Comparison of ENCODE assay signal across 19 mouse cellular contexts in genomic region chr5:126096616-126097261, GRCm38 (mm10).
A peak's percentile ranks its signal among the peaks of the same experiment; 100 is the strongest.
DNase-seq lines count a peak whose midpoint lies in the region; TF ChIP-seq lines count a peak whose summit lies in the region.
"Had no signal": no experiment of that assay in that cellular context is flagged by ENCODE, and none has a peak within 500 bp of the region (broad histone marks: within the 10 kb centered on the region; RNA-seq: fewer than 3 reads in every experiment).

No protein-coding gene starts in this region.

- TF ChIP-seq CTCF in heart, adult 2 months (IDR thresholded peaks at IDR 0.05) = peak; percentile 6; the same call in 1 of the 2 replicates
- TF ChIP-seq CTCF in E14TG2a.4 (conservative IDR thresholded peaks at IDR 0.05; ENCODE audit: low read length) = peak; percentile 33

- TF ChIP-seq EP300 in heart, adult 2 months (IDR thresholded peaks at IDR 0.05; ENCODE audit: insufficient read depth, low read depth, low read length) = no peak

- no peaks in the 10 kb centered on the region for H3K36me3 ChIP-seq in heart, adult 2 months (ENCODE audit: control insufficient read depth, insufficient read depth, low read length)
- no peaks in the 10 kb centered on the region for H3K36me3 ChIP-seq in heart, embryonic 10.5 days
- no peaks in the 10 kb centered on the region for H3K36me3 ChIP-seq in E14TG2a.4 (ENCODE audit: insufficient read depth, low read length)
- H3K36me3 ChIP-seq: embryonic facial prominence, embryonic 13.5 days; limb, embryonic 13.5 days; neural tube, embryonic 13.5 days had no signal

- H3K9me3 ChIP-seq in heart, embryonic 10.5 days = no peaks in the 10 kb centered on the region
- H3K9me3 ChIP-seq in E14TG2a.4 (ENCODE audit: low read length) = peaks cover 66% of the 10 kb centered on the region
- H3K9me3 ChIP-seq: embryonic facial prominence, embryonic 13.5 days; limb, embryonic 13.5 days; neural tube, embryonic 13.5 days had no signal

- 75% methylated on average over 6 of the region's 6 CpGs for WGBS in heart, adult 2 months
- 76% methylated on average over 6 of the region's 6 CpGs for WGBS in heart, embryonic 10.5 days

- H3K27ac ChIP-seq in heart, adult 2 months = no peak overlapping the region
- no peak overlapping the region for H3K27ac ChIP-seq in heart, embryonic 10.5 days
- H3K27ac ChIP-seq: embryonic facial prominence, embryonic 13.5 days; hindbrain, embryonic 14.5 days; limb, embryonic 13.5 days; macrophage; neural tube, embryonic 13.5 days had no signal

- intact Hi-C loops in heart, adult 2 months (cut with DNase I) = no loop called here
- intact Hi-C loops in left cerebral cortex, postnatal 14 days (cut with DNase I) = no loop called here

- no peaks in the 10 kb centered on the region for H3K4me1 ChIP-seq in heart, adult 2 months (ENCODE audit: control insufficient read depth, insufficient read depth, low read length)
- H3K4me1 ChIP-seq in heart, embryonic 10.5 days = no peaks in the 10 kb centered on the region
- peaks cover 20% of the 10 kb centered on the region for H3K4me1 ChIP-seq in E14TG2a.4 (replicated peaks; ENCODE audit: low read depth, low read length)
- H3K4me1 ChIP-seq: embryonic facial prominence, embryonic 13.5 days; limb, embryonic 13.5 days had no signal

- DNase-seq in heart, adult 2 months = no peak
- no peak for DNase-seq in heart, embryonic 10.5 days (ENCODE audit: low spot score)
- DNase-seq in left cerebral cortex, postnatal 14 days (ENCODE audit: low spot score in 2 of 2) = peak; percentile 26 to 31
- DNase-seq in left cerebral cortex, adult 11 months (ENCODE audit: low spot score) = no peak
- DNase-seq in NIH3T3 (ENCODE audit: low read depth) = peak; percentile 3
- DNase-seq in urinary bladder, postnatal 14 days (ENCODE audit: low spot score) = no peak
- DNase-seq: adrenal gland, adult 2 months; cerebellum, adult 9-10 months; gastrocnemius, postnatal 36 days; kidney, adult 11 months; liver, postnatal 0 days; right cerebral cortex, adult 18-20 months; thymus, postnatal 14 days had no signal

- no peaks in the 10 kb centered on the region for H3K27me3 ChIP-seq in heart, adult 2 months (ENCODE audit: control insufficient read depth, insufficient read depth, low read length)
- H3K27me3 ChIP-seq in heart, embryonic 10.5 days (ENCODE audit: insufficient read depth, poor library complexity, severe bottlenecking) = no peaks in the 10 kb centered on the region
- H3K27me3 ChIP-seq in E14TG2a.4 (ENCODE audit: insufficient read depth, low read length) = no peaks in the 10 kb centered on the region
- H3K27me3 ChIP-seq: embryonic facial prominence, embryonic 13.5 days; limb, embryonic 13.5 days; neural tube, embryonic 13.5 days had no signal

- H3K79me2 ChIP-seq in heart, adult 2 months (replicated peaks; ENCODE audit: control insufficient read depth, insufficient read depth, low read length) = no peaks in the 10 kb centered on the region

- H3K9ac ChIP-seq in heart, adult 2 months (ENCODE audit: low read depth, low read length) = no peak overlapping the region
- H3K9ac ChIP-seq: embryonic facial prominence, embryonic 13.5 days; hindbrain, embryonic 14.5 days; limb, embryonic 13.5 days; liver, postnatal 0 days; neural tube, embryonic 13.5 days had no signal

- H3K4me3 ChIP-seq in heart, adult 2 months = no peak overlapping the region
- H3K4me3 ChIP-seq in heart, embryonic 10.5 days = no peak overlapping the region
- H3K4me3 ChIP-seq in E14TG2a.4 (replicated peaks; ENCODE audit: low read length) = no peak overlapping the region
- H3K4me3 ChIP-seq: embryonic facial prominence, embryonic 13.5 days; limb, embryonic 13.5 days; neural tube, embryonic 13.5 days had no signal

- no peak for TF ChIP-seq POLR2A in heart, adult 2 months (IDR thresholded peaks at IDR 0.05; ENCODE audit: insufficient read depth, low read depth, low read length)

Comparison
In these comparisons a context has a peak if more than half of its experiments do, and no peak if none do; other contexts are left out.
1. DNase-seq: peak in left cerebral cortex, postnatal 14 days (2 of 2) and NIH3T3 (single experiment); none in heart, adult 2 months (0 of 2), heart, embryonic 10.5 days (single experiment), left cerebral cortex, adult 11 months (single experiment) and urinary bladder, postnatal 14 days (single experiment).